Mouse (Mus musculus) hindbrain, embryonic 12.5 days (tissue): ENCODE measurements around the gene Kcnh4. TPM values are rescaled to one million over a fixed set of nuclear protein-coding genes. Genes with fewer than 3 reads are reported as not detected.

Experiments used
- ATAC-seq: fragments of 200-750 bp; cut with Nextera tagmentation; 2 replicates; pipeline ENCODE4 v1.8.0; 2017; ENCODE audit warnings: moderate TSS enrichment; ENCODE audit not compliant: low FRiP score
- H3K27ac ChIP-seq: fragments of 300-500 bp; sonication (generic); 2 replicates; pipeline ENCODE4 v1.5.1; 2016; ENCODE audit warnings: mild to moderate bottlenecking
- H3K27me3 ChIP-seq: fragments of 300-500 bp; sonication (generic); 2 replicates; pipeline ENCODE4 v1.6.1; 2016; ENCODE audit warnings: mild to moderate bottlenecking
- H3K36me3 ChIP-seq: fragments of 300-500 bp; sonication (generic); 2 replicates; pipeline ENCODE4 v1.6.1; 2016; ENCODE audit warnings: mild to moderate bottlenecking
- H3K4me1 ChIP-seq: fragments of 300-500 bp; sonication (generic); 2 replicates; pipeline ENCODE4 v1.6.1; 2016
- H3K4me2 ChIP-seq: fragments of 300-500 bp; sonication (generic); replicated peaks from 2 replicates; pipeline ENCODE4 v1.6.1; 2016; ENCODE audit warnings: mild to moderate bottlenecking
- H3K4me3 ChIP-seq: fragments of 300-500 bp; sonication (generic); 2 replicates; pipeline ENCODE4 v1.5.1; 2016; ENCODE audit warnings: mild to moderate bottlenecking
- H3K9ac ChIP-seq: fragments of 300-500 bp; sonication (generic); 2 replicates; pipeline ENCODE4 v1.6.1; 2016; ENCODE audit warnings: mild to moderate bottlenecking, moderate library complexity
- H3K9me3 ChIP-seq: fragments of 300-500 bp; sonication (generic); replicated peaks from 2 replicates; pipeline ENCODE4 v1.6.1; 2016; ENCODE audit warnings: mild to moderate bottlenecking
- WGBS: fragments of 180-500 bp; shearing (Covaris S2); methylation state at CpG from one replicate; pipeline ENCODE4 v1.1.7; 2016; 5-methylcytosine and 5-hydroxymethylcytosine counted together
- polyA plus RNA-seq: library from polyadenylated mRNA; unstranded; fragments of >200 nt; fragmentation: Nextera tagmentation; extraction: Ambion mirVana; gene quantifications from 2 replicates; pipeline ENCODE4 v1.2.1, GENCODE M21; 2016

The Kcnh4 gene
- polyA plus RNA-seq, 1 experiment from 2014 or later = 6.0 TPM

DNA sequence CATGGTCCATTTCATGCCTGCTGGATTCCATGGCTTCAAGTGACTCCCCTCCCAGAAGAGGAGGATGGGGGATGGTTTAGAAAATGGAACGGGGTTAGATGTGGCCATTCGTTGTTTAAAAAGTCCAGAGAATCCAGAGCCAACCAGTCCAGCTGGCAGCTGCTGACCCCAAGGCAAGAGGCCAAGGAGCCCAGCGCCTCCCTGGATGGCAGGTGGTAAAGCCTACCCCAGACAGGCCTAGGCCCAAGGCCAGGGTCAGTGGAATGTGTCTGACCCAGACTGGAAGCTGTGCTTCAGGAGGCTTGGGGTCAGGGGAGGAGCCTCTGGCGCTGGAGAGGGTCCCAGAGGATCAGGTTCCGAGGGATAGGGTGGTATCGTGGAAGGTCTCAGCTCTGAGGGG, 18.4 kb downstream of the Kcnh4 start:
- 75% methylated on average over 6 of the region's 6 CpGs for WGBS
- ATAC-seq = no peak

GRCm38 (mm10) chr11:100738749-100739148, 21.0 kb downstream of the Kcnh4 start:
- 29% methylated on average over 5 of the region's 5 CpGs for WGBS
- ATAC-seq = 0 out of 2 replicates have a peak, but pooled peaks have one; percentile 9
- no peak overlapping the region; the same call in 1 of the 2 replicates for H3K27ac ChIP-seq

More for the DNA sequence above, 18.4 kb downstream of the Kcnh4 start:
- no peak overlapping the region for H3K4me2 ChIP-seq
- H3K9me3 ChIP-seq = no peaks in the 10 kb centered on the region
- H3K9ac ChIP-seq = no peak overlapping the region
- no peak overlapping the region for H3K27ac ChIP-seq
- no peak overlapping the region for H3K4me3 ChIP-seq
- H3K4me1 ChIP-seq = peaks cover 15% of the 10 kb centered on the region
- H3K36me3 ChIP-seq = 0 out of 2 replicates have a peak, but pooled peaks cover 4% of the 10 kb centered on the region
- no peaks in the 10 kb centered on the region for H3K27me3 ChIP-seq

GRCm38 (mm10) chr11:100738066-100738604, 21.6 kb downstream of the Kcnh4 start, which contains the start of gene Rab5c:
TSS of gene Rab5c (minus strand) at chr11:100738215.
- no peaks in the 10 kb centered on the region for H3K9me3 ChIP-seq
- peaks cover 20% of the 10 kb centered on the region for H3K4me1 ChIP-seq
- peak; percentile 99 for ATAC-seq
- no peaks in the 10 kb centered on the region for H3K27me3 ChIP-seq
- WGBS = under 1% methylated on average over 39 of the region's 39 CpGs
- H3K4me2 ChIP-seq = peak within 1 kb of the TSS; percentile 89
- peak within 1 kb of the TSS; percentile 76 for H3K27ac ChIP-seq
- H3K4me3 ChIP-seq = peak within 1 kb of the TSS; percentile 84
- peak within 1 kb of the TSS; percentile 93 for H3K9ac ChIP-seq
- H3K36me3 ChIP-seq = peaks cover 5% of the 10 kb centered on the region; the same call in 1 of the 2 replicates

More at GRCm38 (mm10) chr11:100738749-100739148, 21.0 kb downstream of the Kcnh4 start:
- peak overlapping the region; percentile 84 for H3K4me3 ChIP-seq
- H3K36me3 ChIP-seq = 0 out of 2 replicates have a peak, but pooled peaks cover 4% of the 10 kb centered on the region
- H3K4me1 ChIP-seq = peaks cover 20% of the 10 kb centered on the region
- peak overlapping the region; percentile 89 for H3K4me2 ChIP-seq
- no peaks in the 10 kb centered on the region for H3K9me3 ChIP-seq
- H3K27me3 ChIP-seq = no peaks in the 10 kb centered on the region
- peak overlapping the region; percentile 36; the same call in 1 of the 2 replicates for H3K9ac ChIP-seq

GRCm38 (mm10) chr11:100737105-100737733, 22.5 kb downstream of the Kcnh4 start:
- Histone ChIP-seq H3K36me3 (peaks cover 14% of the 10 kb centered on the region; the same call in 1 of the 2 replicates), H3K27me3 (no peaks in the 10 kb centered on the region), H3K27ac (no peak overlapping the region), H3K9ac (peak overlapping the region; percentile 93), H3K4me2 (peak overlapping the region; percentile 89), H3K9me3 (no peaks in the 10 kb centered on the region), H3K4me1 (peaks cover 20% of the 10 kb centered on the region), H3K4me3 (peak overlapping the region; percentile 84)
- ATAC-seq = no peak
- WGBS = 3% methylated on average over 13 of the region's 13 CpGs

GRCm38 (mm10) chr11:100736746-100737080, 23.0 kb downstream of the Kcnh4 start:
- Histone ChIP-seq H3K9ac (no peak overlapping the region), H3K27ac (no peak overlapping the region), H3K27me3 (no peaks in the 10 kb centered on the region), H3K4me2 (peak overlapping the region; percentile 89), H3K9me3 (no peaks in the 10 kb centered on the region), H3K4me1 (peaks cover 20% of the 10 kb centered on the region), H3K36me3 (peaks cover 14% of the 10 kb centered on the region; the same call in 1 of the 2 replicates), H3K4me3 (peak overlapping the region; percentile 84)
- ATAC-seq = no peak
- WGBS = 83% methylated on average over 4 of the region's 4 CpGs

- ATAC-seq = no peak
- H3K4me2 ChIP-seq = peak overlapping the region; percentile 22; the same call in 1 of the 2 replicates
- WGBS = 80% methylated on average over 14 of the region's 14 CpGs
- no peaks in the 10 kb centered on the region for H3K27me3 ChIP-seq
- H3K4me3 ChIP-seq = peak overlapping the region; percentile 11; the same call in 1 of the 2 replicates
- no peaks in the 10 kb centered on the region for H3K9me3 ChIP-seq
- 0 out of 2 replicates have a peak overlapping the region, but pooled peaks have one; percentile 18 for H3K9ac ChIP-seq
- H3K27ac ChIP-seq = no peak overlapping the region
- H3K36me3 ChIP-seq = peaks cover 10% of the 10 kb centered on the region; the same call in 1 of the 2 replicates
- peaks cover 20% of the 10 kb centered on the region for H3K4me1 ChIP-seq
Measured at GRCm38 (mm10) chr11:100735954-100736745, 23.6 kb downstream of the Kcnh4 start.

DNA sequence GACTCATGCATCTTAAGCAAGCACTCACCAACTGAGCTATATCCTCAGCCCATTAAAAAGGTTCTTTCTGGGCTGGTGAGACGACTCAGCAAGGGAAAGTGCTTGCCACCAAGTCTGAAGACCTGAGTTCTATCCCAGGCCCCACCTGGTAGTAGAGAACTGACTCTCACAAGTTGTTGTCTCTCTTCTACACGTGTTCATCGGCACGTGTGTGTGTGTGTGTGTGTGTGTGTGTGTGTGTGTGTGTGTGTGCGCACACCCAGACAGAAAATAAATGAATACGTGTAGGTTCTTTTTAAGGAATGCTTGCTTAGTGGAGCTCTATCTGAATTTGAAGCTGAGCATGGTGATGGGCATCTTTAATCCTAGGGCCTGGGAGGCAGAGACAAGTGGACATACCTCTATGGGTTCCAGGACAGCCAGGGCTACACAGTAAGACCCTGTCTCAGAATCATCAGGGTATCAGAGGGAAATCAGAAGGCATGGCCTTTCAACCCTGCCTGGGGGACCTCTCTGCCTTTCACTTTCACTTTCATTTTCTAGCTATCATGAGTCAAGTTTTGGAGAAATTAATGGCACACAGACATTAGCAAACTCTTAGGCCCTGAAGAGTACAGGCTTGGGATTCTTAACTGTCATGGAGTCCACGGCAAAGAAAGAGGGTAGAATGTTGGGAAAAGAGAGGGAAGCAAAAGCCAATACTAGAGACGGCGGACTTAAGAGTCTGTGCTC, 24.4 kb downstream of the Kcnh4 start:
- Histone ChIP-seq H3K4me2 (no peak overlapping the region), H3K27ac (no peak overlapping the region), H3K27me3 (no peaks in the 10 kb centered on the region), H3K36me3 (peaks cover 10% of the 10 kb centered on the region; the same call in 1 of the 2 replicates), H3K9me3 (no peaks in the 10 kb centered on the region), H3K9ac (no peak overlapping the region), H3K4me1 (peaks cover 20% of the 10 kb centered on the region), H3K4me3 (no peak overlapping the region)
- no peak for ATAC-seq
- 92% methylated on average over 9 of the region's 9 CpGs for WGBS

- H3K4me3 ChIP-seq = no peak overlapping the region
- no peaks in the 10 kb centered on the region for H3K27me3 ChIP-seq
- H3K27ac ChIP-seq = no peak overlapping the region
- 90% methylated on average over 6 of the region's 6 CpGs for WGBS
- no peaks in the 10 kb centered on the region for H3K9me3 ChIP-seq
- no peak for ATAC-seq
- H3K4me1 ChIP-seq = no peaks in the 10 kb centered on the region
- no peak overlapping the region for H3K9ac ChIP-seq
- no peak overlapping the region for H3K4me2 ChIP-seq
- H3K36me3 ChIP-seq = peaks cover 21% of the 10 kb centered on the region
Measured at GRCm38 (mm10) chr11:100730477-100731205, 29.1 kb downstream of the Kcnh4 start.

- ATAC-seq = no peak
- H3K27me3 ChIP-seq = no peaks in the 10 kb centered on the region
- no peak overlapping the region for H3K27ac ChIP-seq
- H3K4me3 ChIP-seq = no peak overlapping the region
- peaks cover 21% of the 10 kb centered on the region for H3K36me3 ChIP-seq
- H3K4me2 ChIP-seq = no peak overlapping the region
- no peak overlapping the region for H3K9ac ChIP-seq
- H3K4me1 ChIP-seq = peaks cover 4% of the 10 kb centered on the region
- 95% methylated on average over 4 of the region's 4 CpGs for WGBS
- H3K9me3 ChIP-seq = no peaks in the 10 kb centered on the region
Measured at GRCm38 (mm10) chr11:100729976-100730375, 29.8 kb downstream of the Kcnh4 start.

DNA sequence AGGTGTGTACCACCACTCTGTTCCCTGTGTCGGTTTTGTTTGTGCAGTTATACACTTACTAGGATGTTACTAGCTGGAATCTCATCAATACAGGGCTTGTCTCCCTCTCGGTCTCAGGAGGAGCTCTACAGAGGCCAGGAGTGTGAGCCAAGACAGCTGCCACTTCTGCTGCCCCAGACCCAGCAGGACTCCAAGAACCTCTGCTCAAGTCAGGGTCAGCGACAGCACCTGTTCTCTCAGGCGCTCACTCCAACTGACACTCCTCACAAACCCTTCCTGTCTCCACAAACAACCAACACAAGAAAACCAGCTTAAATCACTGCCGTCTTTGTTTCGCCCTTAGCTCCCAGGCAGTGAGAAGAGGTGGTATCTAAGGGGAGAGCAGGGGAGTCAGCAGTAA, 31.1 kb downstream of the Kcnh4 start:
- 87% methylated on average over 6 of the region's 6 CpGs for WGBS
- Histone ChIP-seq H3K4me1 (peaks cover 6% of the 10 kb centered on the region), H3K4me3 (no peak overlapping the region), H3K36me3 (peaks cover 21% of the 10 kb centered on the region), H3K27ac (no peak overlapping the region), H3K9me3 (no peaks in the 10 kb centered on the region), H3K9ac (no peak overlapping the region), H3K27me3 (no peaks in the 10 kb centered on the region), H3K4me2 (no peak overlapping the region)
- no peak for ATAC-seq

GRCm38 (mm10) chr11:100727201-100727600, 32.5 kb downstream of the Kcnh4 start:
- Histone ChIP-seq H3K27ac (no peak overlapping the region), H3K9me3 (no peaks in the 10 kb centered on the region), H3K27me3 (no peaks in the 10 kb centered on the region), H3K4me2 (no peak overlapping the region), H3K36me3 (peaks cover 10% of the 10 kb centered on the region), H3K9ac (no peak overlapping the region), H3K4me1 (peaks cover 10% of the 10 kb centered on the region), H3K4me3 (no peak overlapping the region)
- 93% methylated on average over 3 of the region's 3 CpGs for WGBS
- ATAC-seq = no peak
